Mouse (Mus musculus) heart, embryonic 14.5 days (tissue): ENCODE results near the gene Pigr. TPM values are rescaled to one million over a fixed set of nuclear protein-coding genes. Genes with fewer than 3 reads are reported as not detected.

Experiments
- ATAC-seq: fragments of 200-750 bp; cut with Nextera tagmentation; 2 replicates; pipeline ENCODE4 v1.8.0; 2017; ENCODE audit warnings: low read depth, moderate TSS enrichment; ENCODE audit not compliant: insufficient number of reproducible peaks, insufficient read depth, low FRiP score
- H3K27ac ChIP-seq, 2 experiments: fragments of 200-500 bp in 1 of 2; fragments of 300-500 bp in 1 of 2; sonication (generic) in 1 of 2; replicated peaks in 1 of 2; 2 replicates each; pipeline ENCODE4 v1.5.1; 2012 to 2014; ENCODE audit warnings: low read depth in 2 of 2, low read length in 2 of 2, control low read depth in 1 of 2, mild to moderate bottlenecking in 1 of 2, mixed read lengths in 1 of 2; ENCODE audit not compliant: control insufficient read depth in 1 of 2, insufficient read depth in 1 of 2
- H3K27me3 ChIP-seq: fragments of 300-500 bp; sonication (generic); 2 replicates; pipeline ENCODE4 v1.6.1; 2014; ENCODE audit warnings: mild to moderate bottlenecking, low read length, control low read depth; ENCODE audit not compliant: control insufficient read depth, insufficient read depth
- H3K36me3 ChIP-seq: fragments of 300-500 bp; sonication (generic); 2 replicates; pipeline ENCODE4 v1.6.1; 2014; ENCODE audit warnings: mild to moderate bottlenecking, control low read depth, low read length, mixed read lengths; ENCODE audit not compliant: control insufficient read depth, insufficient read depth
- H3K4me1 ChIP-seq, 2 experiments: fragments of 200-500 bp in 1 of 2; fragments of 300-500 bp in 1 of 2; sonication (generic) in 1 of 2; 2 replicates each; pipeline ENCODE4 v1.6.1; 2012 to 2014; ENCODE audit warnings: low read length in 2 of 2, control low read depth in 1 of 2, mixed read lengths in 1 of 2; ENCODE audit not compliant: control insufficient read depth in 2 of 2, insufficient read depth in 2 of 2
- H3K4me2 ChIP-seq: fragments of 300-500 bp; sonication (generic); 2 replicates; pipeline ENCODE4 v1.6.1; 2014; ENCODE audit warnings: mild to moderate bottlenecking, low read length
- H3K4me3 ChIP-seq, 2 experiments: fragments of 200-500 bp in 1 of 2; fragments of 300-500 bp in 1 of 2; sonication (generic) in 1 of 2; 2 replicates each; pipeline ENCODE4 v1.5.1; 2012 to 2014; ENCODE audit warnings: low read length in 2 of 2, mild to moderate bottlenecking in 2 of 2, control low read depth in 1 of 2, low read depth in 1 of 2, moderate library complexity in 1 of 2; ENCODE audit not compliant: control insufficient read depth in 1 of 2, insufficient read depth in 1 of 2
- H3K9ac ChIP-seq: fragments of 300-500 bp; sonication (generic); 2 replicates; pipeline ENCODE4 v1.6.1; 2014; ENCODE audit warnings: mild to moderate bottlenecking, low read length
- H3K9me3 ChIP-seq: fragments of 300-500 bp; sonication (generic); 2 replicates; pipeline ENCODE4 v1.6.1; 2016; ENCODE audit warnings: low read length, control low read depth; ENCODE audit not compliant: control insufficient read depth
- WGBS: fragments of 180-500 bp; shearing (Covaris S2); extraction: QIAGEN DNeasy Blood & Tissue Kit; methylation state at CpG from one replicate; pipeline ENCODE4 v1.1.7; 2014; 5-methylcytosine and 5-hydroxymethylcytosine counted together
- polyA plus RNA-seq: library from polyadenylated mRNA; unstranded; fragments of >200 nt; fragmentation: Nextera tagmentation; extraction: Ambion mirVana; gene quantifications from 2 replicates; pipeline ENCODE4 v1.2.1, GENCODE M21; 2014

The Pigr gene
- 0.05 TPM in 1 of 2 replicates, not detected in the other for polyA plus RNA-seq

DNA sequence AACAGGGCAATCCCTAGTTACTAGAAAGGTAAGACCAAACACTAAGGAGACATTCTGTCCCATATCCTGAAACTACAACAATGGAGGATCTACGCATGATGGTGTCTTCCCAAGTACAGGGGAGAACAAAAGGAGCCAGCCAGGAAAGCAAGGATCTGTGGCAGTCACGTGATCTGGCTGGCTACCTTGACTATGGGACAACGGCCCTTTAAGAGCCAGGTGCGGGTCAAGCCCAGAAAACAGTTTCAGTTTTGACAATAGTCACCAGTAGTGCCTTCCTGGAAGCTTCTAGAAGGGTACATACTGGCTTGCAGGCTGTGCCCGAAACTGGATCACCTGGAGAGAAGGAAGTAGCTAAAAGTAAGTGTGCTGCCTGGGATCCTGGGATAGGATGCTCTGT, at the start of gene Pigr:
Pigr (plus strand) TSS at position 237 of the 400 bp plus-strand sequence.
- Histone ChIP-seq H3K4me2 (no peak within 1 kb of the TSS), H3K27me3 (no peaks in the 10 kb centered on the region), H3K4me3 (no peak within 1 kb of the TSS), H3K9me3 (no peaks in the 10 kb centered on the region), H3K27ac (no peak within 1 kb of the TSS), H3K4me1 (peaks cover 5 to 9% of the 10 kb centered on the region in 2 experiments), H3K9ac (no peak within 1 kb of the TSS), H3K36me3 (no peaks in the 10 kb centered on the region)
- no peak for ATAC-seq
- 92% methylated on average over 5 of the region's 5 CpGs for WGBS

DNA sequence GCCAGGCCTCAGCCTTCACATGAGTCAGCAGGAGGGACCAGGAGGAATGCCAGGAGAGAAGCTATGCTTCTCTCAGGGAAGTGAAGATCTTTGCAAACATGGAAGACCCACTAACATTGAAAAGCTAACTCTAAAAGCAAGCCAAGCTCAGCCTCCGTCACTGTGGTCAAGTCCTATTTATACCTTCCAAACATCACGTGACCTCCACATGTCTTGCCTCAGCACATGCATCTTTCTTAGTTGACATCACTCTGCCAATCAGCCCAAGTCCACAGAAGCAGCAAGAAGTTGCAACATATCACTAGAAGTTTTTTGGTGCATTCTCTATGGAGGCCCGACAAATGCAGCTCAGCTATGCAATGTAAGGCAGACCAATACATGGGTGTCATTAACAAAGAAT, 46.6 kb upstream of the Pigr start:
- no peak overlapping the region for H3K9ac ChIP-seq
- H3K27ac ChIP-seq = no peak overlapping the region
- no peaks in the 10 kb centered on the region for H3K36me3 ChIP-seq
- H3K4me3 ChIP-seq = no peak overlapping the region
- WGBS = 70% methylated on average over 3 of the region's 3 CpGs
- H3K9me3 ChIP-seq = no peaks in the 10 kb centered on the region
- ATAC-seq = no peak
- no peak overlapping the region for H3K4me2 ChIP-seq
- peaks cover 0 to 8% of the 10 kb centered on the region in 2 experiments; a peak in 1 of 4 replicates for H3K4me1 ChIP-seq
- peaks cover 6% of the 10 kb centered on the region; the same call in 1 of the 2 replicates for H3K27me3 ChIP-seq

DNA sequence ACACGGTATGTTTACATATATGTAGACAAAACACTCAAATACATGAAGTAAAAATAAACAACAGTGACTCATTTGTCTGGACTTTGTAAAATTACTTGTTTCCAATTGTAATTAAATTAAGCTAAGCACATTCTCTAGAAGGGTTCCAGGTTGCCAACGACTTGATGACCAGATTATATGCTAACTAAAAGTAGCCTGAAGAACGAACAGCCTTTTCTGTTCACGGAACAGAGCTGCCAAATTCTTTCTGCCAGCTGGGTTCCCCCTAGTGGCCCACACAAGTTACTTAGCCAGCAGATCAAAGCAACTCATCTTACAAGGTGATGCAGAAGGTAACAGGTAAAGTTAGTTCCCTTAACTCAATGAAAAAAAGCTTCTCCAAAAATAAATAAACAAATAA, 42.4 kb upstream of the Pigr start:
- Histone ChIP-seq H3K27me3 (peaks cover 6% of the 10 kb centered on the region; the same call in 1 of the 2 replicates), H3K9me3 (no peaks in the 10 kb centered on the region), H3K4me1 (peaks cover 0 to 8% of the 10 kb centered on the region in 2 experiments; a peak in 1 of 4 replicates), H3K4me3 (no peak overlapping the region), H3K27ac (no peak overlapping the region), H3K4me2 (no peak overlapping the region), H3K9ac (no peak overlapping the region), H3K36me3 (no peaks in the 10 kb centered on the region)
- 21% methylated on average over 4 of the region's 4 CpGs for WGBS
- no peak for ATAC-seq

DNA sequence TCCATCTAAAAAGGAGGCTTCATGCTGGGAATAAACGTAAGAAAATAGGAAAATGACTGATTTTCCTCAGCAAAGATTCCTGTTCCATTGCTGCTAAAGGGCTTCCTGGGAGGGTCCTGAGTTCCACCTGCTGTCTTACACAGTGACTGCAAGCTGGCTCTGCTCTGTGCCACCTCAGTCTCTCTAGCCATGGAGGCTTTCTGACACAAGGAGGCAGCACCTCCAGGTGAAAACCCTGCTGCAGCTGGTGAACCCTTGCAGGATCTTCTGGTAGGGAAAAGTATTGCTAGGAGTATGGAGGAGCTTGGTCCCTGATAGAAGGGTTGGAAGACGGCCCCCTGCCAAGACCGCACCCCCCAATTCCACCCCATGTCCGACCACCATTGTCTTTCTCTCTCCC, 39.5 kb upstream of the Pigr start:
- H3K4me1 ChIP-seq = peaks cover 0 to 8% of the 10 kb centered on the region in 2 experiments; a peak in 1 of 4 replicates
- no peak overlapping the region for H3K27ac ChIP-seq
- H3K4me2 ChIP-seq = no peak overlapping the region
- no peaks in the 10 kb centered on the region for H3K36me3 ChIP-seq
- H3K4me3 ChIP-seq = no peak overlapping the region
- no peak overlapping the region for H3K9ac ChIP-seq
- no peak for ATAC-seq
- WGBS = 33% methylated on average over 4 of the region's 4 CpGs
- H3K27me3 ChIP-seq = peaks cover 6% of the 10 kb centered on the region; the same call in 1 of the 2 replicates
- peaks cover 2% of the 10 kb centered on the region; the same call in 1 of the 2 replicates for H3K9me3 ChIP-seq

DNA sequence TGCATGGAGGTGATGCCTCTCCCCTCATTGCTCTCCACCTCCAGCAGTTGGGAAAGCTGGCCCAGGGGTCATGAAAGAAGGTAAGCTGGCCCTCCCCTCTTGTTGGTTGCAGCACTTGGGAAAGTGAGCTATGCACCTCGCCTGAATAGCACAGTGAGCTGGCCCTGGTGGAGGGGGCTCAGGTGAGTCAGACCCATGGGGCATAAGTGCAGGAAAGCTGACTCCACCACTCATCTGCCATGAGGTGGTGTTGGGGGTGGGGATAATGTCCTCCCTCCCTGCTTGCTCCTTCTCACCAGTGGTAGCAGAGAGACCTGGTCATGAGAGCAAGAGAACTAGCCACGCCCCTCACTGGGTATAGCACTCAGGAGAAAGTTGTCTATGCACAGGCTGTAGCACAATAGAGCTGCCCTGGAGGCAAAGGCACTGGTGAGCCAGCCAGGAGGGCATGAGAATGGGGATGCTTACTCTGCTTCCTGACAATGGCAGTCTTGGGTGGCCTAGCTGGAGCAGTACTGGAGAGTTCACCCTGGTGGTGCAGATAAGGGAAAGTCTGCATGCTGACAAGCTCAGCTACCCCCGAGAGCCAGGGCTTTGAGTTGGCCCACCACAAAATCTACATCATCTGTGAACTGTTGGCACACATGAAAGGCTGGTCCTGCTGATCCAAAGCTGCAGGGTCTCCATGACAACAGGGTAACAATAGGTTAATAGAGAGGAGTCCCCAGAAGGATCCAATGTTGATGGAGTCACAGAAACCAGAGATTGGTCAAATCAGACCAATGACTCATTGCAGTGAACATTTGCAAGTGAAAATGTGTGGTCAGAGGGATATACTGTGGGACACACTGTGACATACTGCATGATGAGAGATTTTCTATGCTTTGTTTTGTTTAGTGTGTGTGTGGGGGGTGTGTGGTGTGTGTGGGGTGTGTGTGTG, 36.7 kb upstream of the Pigr start:
- no peaks in the 10 kb centered on the region for H3K4me1 ChIP-seq
- H3K27ac ChIP-seq = no peak overlapping the region
- no peak for ATAC-seq
- no peak overlapping the region for H3K9ac ChIP-seq
- peaks cover 5% of the 10 kb centered on the region; the same call in 1 of the 2 replicates for H3K9me3 ChIP-seq
- no peak overlapping the region for H3K4me3 ChIP-seq
- H3K27me3 ChIP-seq = no peaks in the 10 kb centered on the region; the same call in 1 of the 2 replicates
- WGBS = 66% methylated on average over 3 of the region's 3 CpGs
- no peaks in the 10 kb centered on the region for H3K36me3 ChIP-seq
- no peak overlapping the region for H3K4me2 ChIP-seq

DNA sequence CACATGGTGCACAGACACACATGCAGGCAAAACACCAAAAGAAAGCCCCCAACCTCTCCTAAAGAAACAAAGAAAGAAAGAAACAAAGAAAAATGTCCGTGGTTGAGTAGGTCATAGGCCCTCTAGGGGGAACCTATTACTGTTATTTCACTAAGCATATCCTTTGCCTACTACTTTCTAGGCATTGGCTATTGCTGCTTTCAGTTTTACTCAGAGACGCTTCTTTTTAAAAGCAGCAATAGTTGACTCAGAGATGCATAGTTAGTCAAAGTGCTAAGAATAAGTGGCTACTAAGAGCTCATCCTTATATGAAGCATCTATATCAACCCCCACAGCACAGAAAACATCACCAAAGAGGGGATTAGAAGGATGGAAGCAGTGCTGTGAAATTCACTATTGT, 31.2 kb upstream of the Pigr start:
- Histone ChIP-seq H3K4me3 (no peak overlapping the region), H3K4me1 (no peaks in the 10 kb centered on the region; a peak in 1 of 4 replicates), H3K9me3 (peaks cover 5% of the 10 kb centered on the region; the same call in 1 of the 2 replicates), H3K36me3 (no peaks in the 10 kb centered on the region), H3K27me3 (no peaks in the 10 kb centered on the region), H3K9ac (no peak overlapping the region), H3K4me2 (no peak overlapping the region), H3K27ac (no peak overlapping the region)
- WGBS = 70% methylated on average over 2 of the region's 2 CpGs
- no peak for ATAC-seq

DNA sequence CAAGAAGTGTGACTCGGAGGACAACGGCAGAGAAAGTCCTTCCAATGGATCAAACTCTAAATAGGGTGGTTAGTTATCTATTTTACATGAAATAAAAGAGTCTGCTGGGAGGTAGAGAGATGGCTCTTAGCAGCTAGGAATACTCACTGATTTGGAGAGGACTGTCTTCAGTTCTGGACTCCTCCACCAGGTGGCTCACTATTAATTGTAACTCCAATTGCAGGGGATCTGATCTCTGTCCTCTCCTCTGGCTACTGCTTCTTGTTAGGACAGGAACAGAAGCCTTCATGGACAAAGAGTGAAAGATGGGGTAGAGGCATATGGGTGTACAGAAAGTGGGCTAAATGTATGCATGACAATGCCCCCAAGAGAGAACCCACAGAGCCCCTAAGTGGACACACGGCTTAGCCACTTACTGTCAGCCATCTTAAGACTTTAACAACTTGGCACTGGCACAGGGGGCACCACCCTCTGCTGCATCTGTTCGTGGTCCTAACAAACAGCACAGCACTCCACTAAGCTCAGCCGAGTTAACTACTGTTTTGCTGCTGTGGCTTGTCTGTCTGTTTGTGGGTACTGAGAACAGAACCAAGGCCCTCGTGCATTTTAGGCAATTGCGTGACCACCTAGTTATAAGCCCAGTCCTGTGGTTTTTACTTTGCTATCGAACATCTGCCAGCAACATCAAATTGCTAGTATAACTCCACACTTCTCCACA, 29.4 kb upstream of the Pigr start:
- H3K27me3 ChIP-seq = no peaks in the 10 kb centered on the region
- no peak for ATAC-seq
- H3K36me3 ChIP-seq = no peaks in the 10 kb centered on the region
- H3K27ac ChIP-seq = no peak overlapping the region
- no peak overlapping the region for H3K4me3 ChIP-seq
- peaks cover 2% of the 10 kb centered on the region; the same call in 1 of the 2 replicates for H3K9me3 ChIP-seq
- H3K4me2 ChIP-seq = no peak overlapping the region
- 79% methylated on average over 8 of the region's 8 CpGs for WGBS
- no peaks in the 10 kb centered on the region; a peak in 1 of 4 replicates for H3K4me1 ChIP-seq
- H3K9ac ChIP-seq = no peak overlapping the region
